Mouse (Mus musculus): ENCODE data around the gene Slc12a5.

The Slc12a5 gene

GRCm38 (mm10) chr2:164979749-164980148 lies 19.1 kb downstream of the Slc12a5 start:
- DNase-seq (ENCODE audit: low read depth, low spot score) = peak; percentile 63

GRCm38 (mm10) chr2:164985962-164986361 lies 25.4 kb downstream of the Slc12a5 start:
- DNase-seq (ENCODE audit: low read depth, low spot score) = no peak

- no peak for DNase-seq (ENCODE audit: low read depth, low spot score)
Measured at GRCm38 (mm10) chr2:164986371-164987027, 25.9 kb downstream of the Slc12a5 start.

GRCm38 (mm10) chr2:164988777-164989176 lies 28.2 kb downstream of the Slc12a5 start:
- no peak for DNase-seq (ENCODE audit: low read depth, low spot score)

GRCm38 (mm10) chr2:164991111-164991510 lies 30.5 kb downstream of the Slc12a5 start:
- DNase-seq (ENCODE audit: low read depth, low spot score) = no peak

GRCm38 (mm10) chr2:164991808-164992207 lies 31.2 kb downstream of the Slc12a5 start:
- no peak for DNase-seq (ENCODE audit: low read depth, low spot score)

- no peak for DNase-seq (ENCODE audit: low read depth, low spot score)
Measured at GRCm38 (mm10) chr2:164994156-164994555, 33.6 kb downstream of the Slc12a5 start.

GRCm38 (mm10) chr2:164994659-164995428 lies 34.2 kb downstream of the Slc12a5 start:
- DNase-seq (ENCODE audit: low read depth, low spot score) = no peak

GRCm38 (mm10) chr2:164995976-164996375 lies 35.4 kb downstream of the Slc12a5 start:
- no peak for DNase-seq (ENCODE audit: low read depth, low spot score)

- DNase-seq (ENCODE audit: low read depth, low spot score) = no peak
Measured at GRCm38 (mm10) chr2:164996848-164997720, 36.5 kb downstream of the Slc12a5 start.

- no peak for DNase-seq (ENCODE audit: low read depth, low spot score)
Measured at GRCm38 (mm10) chr2:164997721-164998428, 37.3 kb downstream of the Slc12a5 start.

GRCm38 (mm10) chr2:165001958-165002357 lies 41.4 kb downstream of the Slc12a5 start:
- DNase-seq (ENCODE audit: low read depth, low spot score) = peak; percentile 50

GRCm38 (mm10) chr2:165003108-165003507 lies 42.5 kb downstream of the Slc12a5 start:
- DNase-seq (ENCODE audit: low read depth, low spot score) = no peak

- DNase-seq (ENCODE audit: low read depth, low spot score) = no peak
Measured at GRCm38 (mm10) chr2:165004237-165004636, 43.6 kb downstream of the Slc12a5 start.

GRCm38 (mm10) chr2:165006813-165007212 lies 46.2 kb downstream of the Slc12a5 start:
- no peak for DNase-seq (ENCODE audit: low read depth, low spot score)

GRCm38 (mm10) chr2:165007986-165008385 lies 47.4 kb downstream of the Slc12a5 start:
- no peak for DNase-seq (ENCODE audit: low read depth, low spot score)

- no peak for DNase-seq (ENCODE audit: low read depth, low spot score)
Measured at GRCm38 (mm10) chr2:165009161-165009560, 48.6 kb downstream of the Slc12a5 start.

GRCm38 (mm10) chr2:165009581-165009980 lies 49.0 kb downstream of the Slc12a5 start:
- no peak for DNase-seq (ENCODE audit: low read depth, low spot score)

- no peak for DNase-seq (ENCODE audit: low read depth, low spot score)
Measured at GRCm38 (mm10) chr2:165010351-165010750, 49.7 kb downstream of the Slc12a5 start.

GRCm38 (mm10) chr2:165014935-165015334 lies 54.3 kb downstream of the Slc12a5 start:
- no peak for DNase-seq (ENCODE audit: low read depth, low spot score)

GRCm38 (mm10) chr2:165020490-165020889 lies 59.9 kb downstream of the Slc12a5 start:
- no peak for DNase-seq (ENCODE audit: low read depth, low spot score)

Measured in ES-CJ7 (cell line).